Mouse (Mus musculus) thymus, adult 2 months (tissue): Measurements from ENCODE around the gene Dek. TPM values are rescaled to one million over a fixed set of nuclear protein-coding genes. Genes with fewer than 3 reads are reported as not detected.

Source experiments
- DNase-seq: peaks from one replicate; pipeline ENCODE4 v3.0.0; 2021
- H3K27ac ChIP-seq: fragments of 200-500 bp; 2 replicates; pipeline ENCODE4 v1.5.1; 2012; ENCODE audit warnings: low read length, control low read depth; ENCODE audit not compliant: control insufficient read depth, insufficient read depth
- H3K27me3 ChIP-seq: fragments of 200-500 bp; 2 replicates; pipeline ENCODE4 v1.6.1; 2012; ENCODE audit warnings: mild to moderate bottlenecking, low read length, moderate library complexity, mixed read lengths; ENCODE audit not compliant: control insufficient read depth, insufficient read depth
- H3K36me3 ChIP-seq: fragments of 200-500 bp; 2 replicates; pipeline ENCODE4 v1.6.1; 2012; ENCODE audit warnings: mild to moderate bottlenecking, low read length, moderate library complexity; ENCODE audit not compliant: control insufficient read depth, insufficient read depth
- H3K4me1 ChIP-seq: fragments of 200-500 bp; replicated peaks from 2 replicates; pipeline ENCODE4 v1.6.1; 2012; ENCODE audit warnings: low read length; ENCODE audit not compliant: control insufficient read depth, insufficient read depth
- H3K4me3 ChIP-seq: fragments of 200-500 bp; 2 replicates; pipeline ENCODE4 v1.5.1; 2012; ENCODE audit warnings: mild to moderate bottlenecking, low read length, control low read depth, moderate library complexity; ENCODE audit not compliant: control insufficient read depth, insufficient read depth
- CTCF ChIP-seq: fragments of 200-500 bp; IDR thresholded peaks from 2 replicates; pipeline ENCODE4 v1.5.1; 2012; ENCODE audit warnings: mild to moderate bottlenecking, control low read depth, low read length, moderate library complexity, borderline replicate concordance; ENCODE audit not compliant: control insufficient read depth, poor library complexity, insufficient read depth; ENCODE audit errors: extremely low read depth
- POLR2A ChIP-seq: fragments of 200-500 bp; IDR thresholded peaks from 2 replicates; pipeline ENCODE4 v1.6.1; 2012; ENCODE audit warnings: mild to moderate bottlenecking, low read length, control low read depth, moderate library complexity; ENCODE audit not compliant: control insufficient read depth, poor library complexity, insufficient read depth; ENCODE audit errors: extremely low read depth
- WGBS: fragments of 180-500 bp; shearing (Covaris S2); methylation state at CpG from one replicate; pipeline ENCODE4 v1.1.7; 2018; 5-methylcytosine and 5-hydroxymethylcytosine counted together
- polyA plus RNA-seq: library from polyadenylated mRNA; depleted of rRNA; stranded (reverse); fragments of >200 nt; gene quantifications from 2 replicates; pipeline ENCODE4 v1.2.3, GENCODE M21; 2012; rRNA removed

Dek gene
- polyA plus RNA-seq, 1 experiment = 50.4 TPM

DNA sequence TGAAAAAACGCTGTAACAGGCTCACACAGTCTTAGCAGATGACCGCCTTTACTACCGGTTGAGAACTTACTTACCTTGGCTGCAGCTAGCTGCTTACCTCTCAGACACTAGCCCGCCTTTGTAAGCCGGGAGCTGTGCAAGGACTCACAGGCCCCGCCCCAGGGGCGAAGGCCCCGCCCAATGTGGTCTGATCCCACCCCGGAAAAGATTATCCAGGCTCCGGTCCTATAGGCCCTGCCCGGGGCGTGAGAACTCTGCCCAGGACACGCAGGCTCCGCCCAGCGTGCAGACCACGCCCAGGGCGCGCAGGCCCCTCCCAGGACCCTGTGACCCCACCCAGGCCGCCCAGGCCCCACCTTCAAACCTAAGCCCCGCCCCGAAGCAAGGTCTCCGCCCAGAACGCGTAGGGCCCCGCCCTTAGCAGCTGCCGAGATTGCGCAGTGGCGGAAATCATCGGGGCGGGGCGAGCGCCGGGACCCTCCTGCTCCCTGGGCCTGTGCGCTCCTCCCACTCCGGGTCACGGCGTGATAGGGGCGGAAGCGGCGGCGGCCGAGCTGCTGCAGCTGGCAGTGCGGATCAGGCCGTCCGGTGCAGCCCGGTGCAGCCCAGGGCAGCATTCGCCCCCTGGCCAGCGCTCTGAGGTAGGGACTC, 62.8 kb downstream of the Dek start, which contains the start of gene Kdm1b:
Kdm1b (plus strand) TSS at position 470 of the 651 bp plus-strand sequence.
- Histone ChIP-seq H3K4me1 (peaks cover 9% of the 10 kb centered on the region), H3K4me3 (peak within 1 kb of the TSS; percentile 82), H3K36me3 (no peaks in the 10 kb centered on the region), H3K27me3 (no peaks in the 10 kb centered on the region), H3K27ac (no peak within 1 kb of the TSS)
- WGBS = under 1% methylated on average over 48 of the region's 48 CpGs
- TF ChIP-seq CTCF (peak; percentile 65), POLR2A (peak; percentile 97)
- DNase-seq = peak; percentile 98

DNA sequence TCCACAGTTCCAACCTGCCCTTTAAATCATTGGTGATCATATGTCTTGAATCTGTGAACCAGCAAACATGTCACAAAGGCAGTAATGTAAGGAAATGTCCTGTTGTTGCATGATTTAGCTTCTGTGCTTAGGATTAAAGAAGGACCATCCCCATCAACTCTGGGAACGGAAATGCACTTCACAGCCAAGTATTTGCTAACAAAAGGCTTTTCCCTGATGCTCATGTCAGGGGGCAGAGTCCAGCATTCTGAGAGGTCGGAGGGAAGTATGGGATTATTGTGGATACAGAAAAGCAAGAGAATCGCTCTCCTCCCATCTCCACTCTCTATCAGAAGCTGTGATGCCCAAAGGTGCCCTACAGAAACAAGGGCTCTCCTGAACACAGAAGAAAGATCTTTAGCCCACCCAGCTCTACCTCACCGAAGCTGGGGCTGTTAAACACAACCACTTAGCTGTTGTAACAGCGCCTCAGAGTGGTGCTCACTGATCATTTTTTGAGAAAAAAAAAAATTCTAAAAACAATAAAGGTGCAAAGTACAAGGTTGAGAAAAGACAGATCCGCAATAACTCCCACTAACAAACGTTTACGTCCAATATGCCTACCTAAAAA, 63.9 kb downstream of the Dek start:
- no peak for TF ChIP-seq POLR2A
- no peak for TF ChIP-seq CTCF
- Histone ChIP-seq H3K27me3 (no peaks in the 10 kb centered on the region), H3K4me3 (no peak overlapping the region), H3K36me3 (no peaks in the 10 kb centered on the region), H3K27ac (no peak overlapping the region), H3K4me1 (peaks cover 9% of the 10 kb centered on the region)
- DNase-seq = no peak
- 65% methylated on average over 8 of the region's 8 CpGs for WGBS

DNA sequence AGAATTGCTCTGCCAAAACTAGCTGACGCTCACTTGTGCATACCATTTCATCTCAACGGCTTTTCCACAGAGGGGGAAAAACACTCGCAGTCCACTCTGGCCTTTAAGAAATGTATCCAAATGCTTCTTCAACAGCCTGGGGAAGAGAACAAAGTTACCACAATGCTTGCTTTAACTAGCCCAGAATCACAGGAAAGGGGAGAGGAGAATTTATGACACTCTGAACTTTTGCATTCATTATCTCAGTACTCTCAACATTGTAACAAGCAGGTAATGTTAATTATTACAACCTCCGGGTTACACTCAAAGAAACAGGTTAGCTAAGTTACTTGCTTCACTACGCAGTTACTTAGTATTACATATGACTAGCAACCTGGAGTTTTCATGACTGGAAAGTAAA, 65.9 kb downstream of the Dek start:
- WGBS = 97% methylated on average over 5 of the region's 5 CpGs
- no peaks in the 10 kb centered on the region for H3K27me3 ChIP-seq
- H3K4me3 ChIP-seq = no peak overlapping the region
- DNase-seq = no peak
- H3K27ac ChIP-seq = no peak overlapping the region
- H3K4me1 ChIP-seq = peaks cover 9% of the 10 kb centered on the region
- H3K36me3 ChIP-seq = no peaks in the 10 kb centered on the region
- TF ChIP-seq POLR2A (no peak), CTCF (no peak)

DNA sequence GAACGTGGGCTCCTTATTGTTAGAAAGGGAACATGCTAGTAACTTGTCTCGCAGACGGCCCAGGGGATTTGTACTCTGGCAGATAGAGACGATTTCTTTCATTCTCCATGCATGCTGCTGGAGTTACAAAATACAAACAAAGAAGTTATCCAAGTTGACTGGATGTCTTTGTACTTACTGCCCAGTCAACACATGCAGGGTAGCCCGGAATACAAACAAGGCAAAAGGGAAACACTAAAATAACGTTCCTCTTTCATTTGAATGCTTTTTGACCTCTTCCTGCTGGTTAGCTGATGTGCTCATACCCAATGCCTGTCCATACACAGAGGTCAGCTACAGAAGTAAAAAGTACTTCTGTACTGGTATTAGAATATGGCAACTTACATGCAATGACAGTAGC, 68.1 kb downstream of the Dek start:
- H3K27ac ChIP-seq = no peak overlapping the region
- TF ChIP-seq CTCF (no peak), POLR2A (no peak)
- no peaks in the 10 kb centered on the region for H3K36me3 ChIP-seq
- no peaks in the 10 kb centered on the region for H3K27me3 ChIP-seq
- no peak for DNase-seq
- H3K4me3 ChIP-seq = no peak overlapping the region
- no peaks in the 10 kb centered on the region for H3K4me1 ChIP-seq
- 91% methylated on average over 6 of the region's 6 CpGs for WGBS

Other genes starting within 250 kb of the Dek start
- gene Kif13a, start 176.3 kb downstream of the Dek start, polyA plus RNA-seq = 6.3 and 6.4 TPM in 2 replicates
- 1.3 and 1.7 TPM in 2 replicates for gene Nhlrc1, start 91.4 kb downstream of the Dek start, polyA plus RNA-seq
- gene Kdm1b, start 62.7 kb downstream of the Dek start, polyA plus RNA-seq = 23.6 and 25.2 TPM in 2 replicates
- 2.1 and 3.1 TPM in 2 replicates for gene Tpmt, start 61.5 kb downstream of the Dek start, polyA plus RNA-seq
- gene Rnf144b, start 16.5 kb upstream of the Dek start, polyA plus RNA-seq = 5.1 and 5.4 TPM in 2 replicates